Mouse (Mus musculus): Measurements from ENCODE around the gene Wbp1.

Wbp1 gene

DNA sequence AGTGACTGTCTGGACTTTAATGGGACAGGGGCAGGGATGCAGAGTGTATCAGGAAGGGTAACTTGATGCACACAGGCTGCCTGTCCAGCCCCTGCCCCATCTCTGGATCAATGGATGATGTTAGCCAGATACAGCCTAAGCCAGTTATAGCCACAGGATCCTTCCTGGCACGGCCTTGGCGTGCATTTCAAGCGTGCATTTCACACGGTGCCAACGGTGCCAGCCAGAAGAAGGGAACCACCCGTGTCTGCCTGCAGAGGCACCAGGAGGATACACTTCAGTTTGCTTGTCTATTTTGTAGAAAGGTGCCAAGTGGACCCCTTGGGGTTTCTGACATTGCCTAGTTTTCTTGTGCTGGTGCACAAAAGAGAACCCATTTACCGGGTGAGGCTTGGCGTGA, 18.7 kb upstream of the Wbp1 start:
- DNase-seq (ENCODE audit: low read depth, low spot score), result no peak

DNA sequence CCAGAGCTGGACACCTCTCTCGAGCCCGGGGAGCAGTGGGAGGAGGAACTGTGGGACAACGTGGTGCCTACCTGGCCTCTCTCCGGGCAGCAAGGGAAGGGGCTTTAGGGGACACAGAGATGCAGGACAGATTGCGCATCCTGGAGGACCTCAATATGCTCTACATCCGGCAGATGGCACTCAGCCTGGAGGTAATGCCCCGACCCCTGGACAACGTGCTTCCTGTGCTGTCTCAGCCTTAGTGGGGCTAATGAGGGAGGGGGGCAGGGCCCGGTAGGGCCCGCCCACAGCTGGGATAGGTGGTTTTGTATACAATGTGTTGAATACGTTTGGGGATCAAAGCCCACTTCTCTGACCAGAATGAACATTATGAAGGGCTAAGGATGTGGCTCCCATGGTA, 16.7 kb upstream of the Wbp1 start:
- DNase-seq (ENCODE audit: low read depth, low spot score), result peak; percentile 47

DNA sequence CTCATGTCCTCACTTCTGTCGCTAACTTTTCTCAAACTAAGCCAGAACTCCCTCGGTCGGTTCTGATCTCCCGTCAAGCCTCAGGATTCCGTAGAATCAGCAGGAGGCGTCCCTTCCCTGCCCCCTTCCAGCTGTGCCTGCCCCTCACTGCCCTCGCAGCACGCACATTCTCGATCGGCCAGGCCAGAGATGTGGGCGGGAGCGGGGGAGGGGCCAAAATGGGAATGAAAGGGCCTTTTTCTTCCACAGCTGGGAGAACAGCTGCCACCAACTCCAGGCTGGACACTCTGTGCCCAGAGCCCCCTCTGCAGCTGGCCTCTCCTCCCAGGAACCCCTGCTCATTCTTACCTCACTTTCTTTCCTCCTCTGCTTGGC, 16.2 kb upstream of the Wbp1 start:
- no peak for DNase-seq (ENCODE audit: low read depth, low spot score)

DNA sequence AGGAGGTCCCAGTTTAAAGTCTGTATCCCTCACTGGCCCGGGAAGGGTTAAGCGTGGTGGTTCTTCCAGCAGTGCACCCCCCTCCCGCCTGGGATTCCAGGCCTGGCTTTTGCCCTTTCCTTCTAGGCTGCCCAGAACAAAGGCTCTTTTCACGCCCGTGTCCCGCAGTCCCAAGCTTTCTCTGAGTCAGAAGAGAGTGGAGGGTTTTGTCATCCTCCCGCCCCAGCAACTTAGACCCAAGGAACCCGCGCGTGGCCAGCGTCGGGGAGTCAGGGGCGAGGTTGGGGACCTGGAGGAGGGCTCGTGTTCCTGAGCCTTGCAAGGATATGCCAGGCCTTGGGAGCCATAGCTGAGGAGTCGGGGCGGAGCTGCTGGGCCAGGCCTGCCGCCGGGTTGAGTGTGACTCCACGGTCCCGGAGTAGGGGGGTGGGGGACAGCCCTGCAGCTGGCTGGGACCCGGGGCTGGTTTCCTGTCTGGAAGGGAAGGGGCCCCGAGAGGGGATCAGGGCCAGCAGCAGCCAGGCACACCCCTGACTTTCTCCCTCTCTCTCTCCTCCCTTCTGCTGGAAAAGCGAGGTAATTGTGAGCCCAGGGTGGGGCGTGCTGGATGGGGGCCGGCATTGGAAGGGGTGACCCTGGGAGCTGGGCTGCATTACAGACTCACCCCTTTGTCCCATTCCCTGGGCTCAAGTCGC, 15.7 kb upstream of the Wbp1 start:
- peak; percentile 39 for DNase-seq (ENCODE audit: low read depth, low spot score)

DNA sequence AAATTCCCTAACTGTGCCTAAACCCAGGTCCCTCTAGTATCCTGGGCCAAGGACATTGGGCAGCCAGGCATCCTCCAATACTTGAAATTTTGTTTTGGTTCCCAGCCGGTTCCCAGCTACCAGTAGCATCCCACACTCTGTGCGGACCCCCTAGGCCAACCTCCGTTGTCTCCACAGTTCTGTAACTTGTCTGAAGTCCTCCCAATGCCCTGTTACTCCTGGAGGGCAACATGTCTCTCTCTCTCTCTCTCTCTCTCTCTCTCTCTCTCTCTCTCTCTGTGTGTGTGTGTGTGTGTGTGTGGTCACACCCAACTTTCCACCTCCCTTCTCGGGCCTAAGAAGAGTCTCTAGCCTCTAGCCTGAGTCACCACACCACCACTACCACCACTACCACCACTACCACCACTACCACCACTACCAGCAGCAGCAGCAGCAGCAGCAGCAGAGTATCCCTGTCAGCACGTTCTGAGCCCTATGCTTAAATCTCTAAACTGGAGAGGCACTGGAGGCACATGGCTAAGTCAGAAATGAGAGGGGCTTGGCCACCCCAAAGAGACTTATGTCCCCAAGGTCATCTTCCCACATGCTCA, 15.0 kb upstream of the Wbp1 start:
- no peak for DNase-seq (ENCODE audit: low read depth, low spot score)

DNA sequence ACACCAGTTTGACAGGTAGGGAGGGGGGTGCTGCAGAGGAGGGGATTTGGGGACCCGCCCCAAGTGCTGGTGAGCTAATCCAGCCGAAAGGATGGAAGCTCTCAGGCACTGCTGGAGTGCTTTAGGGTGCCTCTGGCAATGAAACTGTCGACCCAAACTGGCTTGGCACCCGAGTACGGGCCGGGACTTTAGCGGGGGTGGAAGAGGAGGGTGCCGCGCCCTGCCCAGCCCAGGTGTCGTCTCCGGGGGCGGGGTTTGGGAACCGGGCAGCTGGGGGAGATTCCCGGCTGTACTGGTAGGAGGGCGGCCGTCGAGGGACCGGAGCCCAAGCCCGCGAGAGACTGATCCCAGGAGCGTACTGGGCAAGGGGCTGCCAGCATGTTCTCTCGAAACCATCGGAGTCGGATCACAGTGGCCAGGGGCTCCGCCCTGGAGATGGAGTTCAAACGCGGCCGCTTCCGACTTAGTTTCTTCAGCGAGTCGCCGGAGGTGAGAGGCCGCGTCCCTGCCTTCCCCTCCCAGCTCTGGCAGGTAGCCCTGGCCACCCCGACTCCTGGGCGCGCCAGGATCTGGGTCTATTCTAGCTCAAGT, 14.3 kb upstream of the Wbp1 start:
- DNase-seq (ENCODE audit: low read depth, low spot score), result no peak

DNA sequence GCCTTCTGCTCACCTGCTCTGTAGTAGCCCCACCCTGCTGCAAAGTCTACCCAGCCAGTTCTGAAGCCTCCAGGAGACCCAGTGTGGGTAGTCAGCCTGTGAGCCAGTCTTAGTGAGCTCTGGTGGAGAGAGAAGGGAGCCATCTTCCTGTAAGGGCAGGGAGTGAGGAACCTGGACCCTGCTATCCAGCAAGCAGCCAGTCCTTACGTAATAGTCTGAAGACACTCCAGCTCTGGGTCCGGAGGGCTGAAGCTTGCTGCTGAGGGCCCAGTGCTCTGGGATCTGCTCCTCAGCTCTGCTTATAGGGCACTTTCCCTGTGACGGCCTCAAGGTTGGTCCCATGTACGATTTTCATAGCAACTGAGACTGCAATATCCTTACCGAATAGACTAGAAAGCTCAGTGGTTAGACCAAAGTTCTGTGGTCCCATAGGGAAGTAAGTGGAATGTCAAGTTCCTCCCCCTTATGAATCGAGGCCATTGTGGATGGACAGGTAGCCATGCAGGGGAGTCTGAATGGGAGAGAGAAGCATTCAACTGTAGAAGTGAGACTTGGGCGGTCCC, 13.7 kb upstream of the Wbp1 start, which contains the start of gene Rtkn:
Gene Rtkn (plus strand): TSS at position 513 of the 563 bp plus-strand sequence.
- DNase-seq (ENCODE audit: low read depth, low spot score), result no peak

DNA sequence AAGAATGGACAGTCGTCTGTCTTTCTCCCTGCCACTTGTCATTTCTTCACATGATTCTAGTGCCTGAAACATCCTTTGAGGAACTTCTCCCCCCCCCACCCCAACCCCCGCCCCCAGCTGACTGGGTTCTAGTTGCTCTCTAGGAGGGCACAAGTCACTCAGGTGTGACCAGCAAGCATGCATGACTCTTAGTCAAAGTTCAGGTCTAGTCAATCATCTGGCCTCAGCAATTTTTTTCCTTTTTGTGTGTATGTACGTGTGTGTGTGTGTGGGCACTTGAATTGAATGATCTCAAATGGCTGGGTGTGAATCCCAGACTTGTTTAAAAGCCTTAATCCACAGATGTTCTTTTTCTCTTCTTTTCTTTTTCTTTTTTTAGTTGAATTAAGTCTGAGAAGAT, 12.9 kb upstream of the Wbp1 start:
- no peak for DNase-seq (ENCODE audit: low read depth, low spot score)

DNA sequence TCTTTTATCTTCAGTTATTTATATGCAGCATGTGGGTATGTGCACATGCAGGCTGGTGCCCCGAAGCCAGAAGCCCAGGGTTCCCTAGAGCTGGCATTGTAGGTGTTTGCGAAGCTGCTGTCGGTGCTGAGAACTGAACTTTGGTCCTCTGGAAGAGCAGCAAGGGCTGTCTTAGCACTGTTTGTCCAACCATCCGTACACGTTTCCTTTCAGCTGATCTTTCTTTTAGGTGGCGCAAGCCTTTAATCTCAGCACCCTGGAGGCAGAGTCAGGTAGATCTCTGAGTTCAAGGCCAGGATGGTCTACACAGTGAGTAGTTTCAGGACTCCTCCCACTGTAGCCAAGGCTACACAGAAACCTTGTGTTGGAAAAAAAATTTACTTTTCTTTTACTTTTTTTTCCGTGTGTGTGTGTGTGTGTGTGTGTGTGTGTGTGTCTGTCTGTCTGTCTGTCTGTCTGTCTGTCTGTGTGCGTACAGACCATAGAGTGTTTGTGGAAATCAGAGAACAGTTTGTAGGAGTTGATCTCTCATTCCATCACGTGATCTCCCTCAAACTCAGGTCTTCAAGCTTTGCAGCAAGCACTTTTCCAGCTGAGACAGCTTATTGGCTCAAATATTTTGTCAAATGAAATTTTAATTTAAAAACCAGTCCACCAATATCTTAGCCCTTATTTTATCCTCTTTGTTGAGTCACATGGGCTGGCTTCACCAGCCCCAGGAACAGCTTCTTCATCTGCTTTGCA, 11.0 kb upstream of the Wbp1 start:
- no peak for DNase-seq (ENCODE audit: low read depth, low spot score)

DNA sequence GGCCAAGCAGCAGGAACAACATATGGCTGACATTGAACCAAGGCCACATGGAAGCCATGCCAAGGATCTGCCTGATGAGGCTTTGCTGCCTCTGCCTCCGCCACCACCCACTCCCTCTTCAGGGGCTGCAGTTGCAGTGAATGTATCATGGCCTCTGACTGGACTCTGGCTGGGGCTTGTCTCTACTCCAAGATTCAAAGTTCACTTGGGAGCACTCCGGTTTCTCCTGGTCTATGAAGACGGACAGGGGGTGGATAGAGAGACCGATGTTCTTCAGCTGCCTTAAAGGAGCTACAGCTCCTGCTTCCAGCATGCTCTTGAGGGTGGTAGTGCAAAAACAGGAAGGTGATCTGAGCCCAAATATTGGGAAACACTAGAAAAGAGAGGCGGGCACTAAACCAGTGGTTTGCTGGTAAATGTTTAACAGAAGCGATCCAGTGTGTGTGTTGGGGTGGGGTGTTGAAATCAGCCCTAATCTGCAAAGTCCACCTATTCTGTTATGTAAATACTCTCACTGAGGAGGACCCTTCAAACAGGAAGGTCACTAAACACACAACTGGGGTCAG, 10.2 kb upstream of the Wbp1 start:
- DNase-seq (ENCODE audit: low read depth, low spot score), result no peak

DNA sequence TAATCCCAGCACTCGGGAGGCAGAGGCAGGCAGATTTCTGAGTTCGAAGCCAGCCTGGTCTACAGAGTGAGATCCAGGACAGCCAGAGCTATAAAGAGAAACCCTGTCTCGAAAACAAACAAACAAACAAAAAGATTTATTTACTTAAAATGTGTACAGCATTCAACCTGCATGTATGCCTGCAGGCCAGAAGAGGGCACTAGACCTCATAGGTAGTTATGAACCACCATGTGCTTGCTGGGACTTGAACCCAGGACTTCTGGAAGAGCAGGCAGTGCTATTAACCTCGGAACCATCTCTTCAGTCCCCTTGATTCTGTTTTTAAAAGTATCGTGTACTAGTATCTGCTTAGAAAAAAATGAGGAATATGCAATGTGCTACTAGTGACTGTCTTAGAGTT, 6.1 kb upstream of the Wbp1 start:
- no peak for DNase-seq (ENCODE audit: low read depth, low spot score)

DNA sequence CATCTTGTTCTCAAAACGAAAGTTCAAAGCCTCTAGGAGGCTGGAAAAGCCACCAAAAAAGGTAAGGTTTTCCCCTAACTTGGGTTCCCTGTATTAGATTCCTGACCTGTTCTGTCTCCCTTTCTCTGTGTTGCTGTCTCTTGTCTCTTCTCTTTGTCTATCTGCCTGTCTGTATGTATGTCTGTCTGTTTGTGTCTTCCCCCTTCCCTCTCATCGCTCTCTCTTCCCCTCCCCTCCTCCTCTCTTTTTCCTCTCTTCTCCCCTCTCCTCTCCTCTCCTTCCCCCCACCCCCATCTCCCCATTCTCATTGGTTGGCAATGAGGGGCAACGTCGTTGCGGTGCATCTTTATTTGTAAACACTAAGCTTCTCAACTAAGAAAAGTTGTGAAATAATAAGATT, 4.0 kb upstream of the Wbp1 start, which contains the start of gene Ino80b:
Gene Ino80b (minus strand): TSS at position 101 of the 400 bp plus-strand sequence.
- DNase-seq (ENCODE audit: low read depth, low spot score), result no peak

DNA sequence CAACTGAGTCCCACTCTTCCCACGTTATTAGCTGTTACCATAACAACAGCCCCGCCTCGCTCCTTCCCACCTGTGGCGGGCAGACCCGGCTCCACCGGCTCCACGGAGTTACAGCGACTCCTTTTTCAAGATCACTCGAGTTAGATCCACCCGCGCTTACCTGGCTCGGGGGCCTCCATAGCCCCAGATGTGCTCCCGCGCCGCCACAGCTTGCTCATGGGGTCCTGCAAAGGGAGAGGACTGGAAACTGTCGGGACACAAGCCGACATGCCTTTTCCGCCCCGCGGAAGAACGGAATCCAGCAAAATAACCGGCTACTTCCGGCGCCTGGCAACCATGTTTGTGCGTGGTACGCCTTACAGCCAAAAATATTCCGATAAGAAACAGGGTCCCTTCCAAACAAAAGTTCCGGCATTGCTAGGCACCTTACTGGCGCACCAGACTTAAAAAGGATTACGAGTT, 3.5 kb upstream of the Wbp1 start:
- DNase-seq (ENCODE audit: low read depth, low spot score), result peak; percentile 95

DNA sequence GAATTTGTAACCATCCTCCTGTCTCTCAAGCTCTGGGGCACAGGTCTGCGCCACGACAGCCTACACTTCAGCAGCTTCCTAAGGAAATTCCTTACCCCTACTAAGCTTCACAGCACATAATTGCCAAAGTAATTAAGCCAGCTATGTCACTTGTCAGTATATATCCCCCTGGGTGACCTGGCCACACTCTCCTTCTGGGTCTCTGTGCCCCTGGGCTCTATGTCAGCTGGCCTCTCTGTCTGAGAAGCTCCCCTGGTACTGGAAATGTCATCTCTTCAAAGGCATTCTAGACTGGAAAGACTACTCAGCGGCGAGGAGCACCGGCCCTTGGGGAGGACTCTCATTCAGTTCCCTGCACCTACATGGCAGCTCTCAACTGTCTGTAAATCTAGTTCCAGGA, 1.6 kb upstream of the Wbp1 start:
- no peak for DNase-seq (ENCODE audit: low read depth, low spot score)

DNA sequence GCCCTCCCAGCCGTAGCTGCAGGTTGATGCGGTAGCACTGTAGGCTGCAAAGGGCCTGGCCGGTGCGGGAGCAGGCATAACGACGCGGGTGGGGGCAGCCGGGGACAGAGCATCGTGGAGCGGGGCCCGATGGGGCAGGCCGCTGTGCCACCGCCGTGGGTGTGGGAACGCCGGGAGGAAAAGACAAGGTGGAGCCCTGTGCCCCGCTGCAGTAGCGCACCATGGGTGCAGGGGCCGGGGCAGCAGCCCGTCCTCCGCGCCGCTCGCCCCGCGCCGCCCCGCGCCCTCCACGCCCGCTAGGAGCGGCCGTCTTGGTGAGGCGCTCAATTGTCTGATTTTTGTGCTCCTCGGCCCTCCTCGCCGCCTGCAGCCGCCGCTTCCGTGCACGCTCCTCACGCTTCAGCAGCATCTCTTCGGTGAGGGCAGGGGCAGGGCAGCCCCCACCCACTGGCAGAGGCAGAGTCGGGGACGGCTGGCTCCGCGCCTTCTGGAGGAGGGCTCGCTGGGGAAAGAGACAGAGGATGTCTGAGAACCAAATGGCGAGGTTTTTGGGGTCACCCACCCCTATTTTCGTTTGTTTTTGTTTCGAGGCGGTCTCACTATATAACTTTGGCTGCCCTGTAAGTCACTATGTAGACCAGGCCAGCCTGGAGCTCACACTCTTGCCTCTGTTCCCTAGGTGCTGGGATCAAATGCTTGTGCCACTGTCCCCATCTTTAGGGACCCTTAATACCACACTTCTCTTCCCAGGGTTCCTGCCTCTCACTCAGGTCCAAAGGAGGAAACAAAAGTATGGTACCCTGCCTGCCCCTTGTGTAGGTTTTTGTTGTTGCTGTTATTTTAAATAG, 728 bp upstream of the Wbp1 start:
- no peak for DNase-seq (ENCODE audit: low read depth, low spot score)

DNA sequence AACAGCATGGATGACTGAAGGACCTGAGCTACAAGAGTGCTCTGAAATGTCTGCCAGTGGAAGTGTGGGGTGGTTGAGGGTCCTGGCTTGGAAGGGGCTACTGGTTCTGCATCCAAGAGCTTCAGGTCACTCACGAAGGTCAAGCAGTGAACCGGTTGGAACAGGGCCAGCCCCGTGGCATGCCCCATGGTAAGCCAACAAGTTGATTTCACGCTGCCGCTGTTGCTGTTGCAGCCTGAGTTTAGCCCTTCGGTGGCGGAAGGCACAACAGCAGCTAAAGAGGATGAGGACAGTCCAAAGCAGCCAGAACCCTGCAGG, 1.7 kb downstream of the Wbp1 start:
- no peak for DNase-seq (ENCODE audit: low read depth, low spot score)

DNA sequence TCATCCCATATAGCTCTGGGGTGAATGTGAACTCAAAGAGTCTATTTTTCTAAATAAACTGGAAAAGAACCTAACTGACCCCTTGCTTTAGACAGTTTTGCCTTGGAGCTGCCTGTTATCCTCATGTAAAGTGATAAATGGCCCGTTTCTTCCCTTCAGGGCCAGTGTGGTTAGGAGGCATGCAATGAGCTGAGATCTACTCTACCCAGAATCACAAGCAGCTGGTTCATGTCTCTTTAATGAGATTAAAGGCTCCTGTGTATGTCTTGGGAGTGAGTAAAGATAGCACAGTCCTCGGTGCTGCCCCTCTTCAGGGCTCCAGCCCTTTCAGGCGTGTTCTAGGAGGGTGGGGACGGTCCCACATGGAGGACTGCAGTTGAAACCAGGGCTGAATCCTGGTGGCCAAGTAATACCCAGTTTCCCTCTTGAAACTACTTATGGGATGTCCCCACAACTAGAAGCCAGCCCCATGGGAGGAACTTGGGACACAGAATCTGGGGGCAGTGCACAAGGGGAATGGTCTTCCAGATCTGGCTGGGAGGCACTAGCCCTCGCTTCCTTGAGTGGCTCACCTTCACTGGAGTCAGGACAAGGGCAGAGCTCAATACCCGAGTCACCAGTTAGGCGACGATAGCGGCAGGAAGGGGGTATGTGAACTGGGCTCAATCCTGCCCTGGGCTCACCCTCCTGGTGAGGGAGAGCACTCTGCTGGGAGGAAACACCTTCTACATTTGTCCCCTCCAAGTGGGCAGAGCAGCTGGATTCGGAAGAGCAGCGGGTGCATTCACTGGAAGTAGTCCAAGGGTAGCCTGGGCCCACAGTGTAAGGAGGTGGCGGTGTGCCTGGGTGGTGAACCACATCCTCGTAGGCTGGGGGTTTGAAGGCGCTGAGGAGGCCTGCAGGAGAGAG, 2.3 kb downstream of the Wbp1 start:
- DNase-seq (ENCODE audit: low read depth, low spot score), result no peak

DNA sequence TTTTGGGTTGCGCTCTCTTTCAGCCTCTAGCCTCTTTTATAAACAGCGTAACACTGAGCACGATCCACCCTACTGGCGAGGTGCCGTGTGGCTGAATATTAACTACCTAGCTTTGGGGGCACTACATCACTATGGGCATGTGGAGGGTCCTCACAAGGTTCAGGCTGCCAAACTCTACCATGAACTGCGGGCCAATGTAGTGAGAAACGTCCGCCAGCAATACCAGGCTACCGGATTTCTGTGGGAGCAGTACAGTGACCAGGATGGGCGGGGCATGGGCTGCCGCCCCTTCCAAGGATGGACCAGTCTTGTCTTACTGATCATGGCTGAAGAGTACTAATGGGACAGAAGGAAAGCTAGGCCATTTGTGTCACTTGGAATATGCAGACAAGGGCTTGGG, 3.0 kb downstream of the Wbp1 start:
- DNase-seq (ENCODE audit: low read depth, low spot score), result no peak

DNA sequence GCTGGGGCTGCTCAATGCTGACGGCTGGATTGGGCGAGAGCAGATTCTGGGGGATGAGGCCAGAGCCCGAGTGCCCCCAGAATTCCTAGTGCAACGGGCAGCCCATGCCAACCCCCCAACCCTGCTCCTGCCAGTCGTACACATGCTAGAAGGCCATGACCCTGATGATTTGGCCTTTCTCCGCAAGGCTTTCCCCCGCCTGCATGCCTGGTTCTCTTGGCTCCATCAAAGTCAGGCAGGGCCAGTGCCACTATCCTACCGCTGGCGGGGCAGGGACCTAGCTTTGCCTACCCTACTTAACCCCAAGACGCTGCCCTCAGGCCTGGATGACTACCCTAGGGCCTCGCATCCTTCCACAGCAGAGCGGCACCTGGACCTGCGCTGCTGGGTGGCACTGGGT, 3.7 kb downstream of the Wbp1 start:
- DNase-seq (ENCODE audit: low read depth, low spot score), result no peak

DNA sequence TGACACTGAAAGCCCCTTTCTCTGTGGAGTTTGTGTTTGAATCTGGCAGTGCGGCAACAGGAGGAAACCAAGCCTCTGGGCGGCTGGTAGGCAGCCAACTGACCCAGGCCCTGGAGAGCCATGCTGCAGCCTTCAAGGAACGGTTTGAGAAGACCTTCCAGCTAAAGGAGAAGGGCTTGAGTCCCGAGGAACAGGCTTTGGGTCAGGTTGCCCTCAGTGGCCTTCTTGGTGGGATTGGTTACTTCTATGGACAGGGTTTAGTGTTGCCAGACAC, 4.3 kb downstream of the Wbp1 start:
- DNase-seq (ENCODE audit: low read depth, low spot score), result no peak

All from CD4-positive, CD25-positive, alpha-beta regulatory T cell, adult 2 months (primary cell).